Mouse (Mus musculus): ENCODE results near the gene Rwdd2b. TPM values are rescaled to one million over a fixed set of nuclear protein-coding genes. Genes with fewer than 3 reads are reported as not detected.

The Rwdd2b gene
- total RNA-seq, 2 experiments from 2014 or later, result 2.4 to 3.1 TPM

DNA sequence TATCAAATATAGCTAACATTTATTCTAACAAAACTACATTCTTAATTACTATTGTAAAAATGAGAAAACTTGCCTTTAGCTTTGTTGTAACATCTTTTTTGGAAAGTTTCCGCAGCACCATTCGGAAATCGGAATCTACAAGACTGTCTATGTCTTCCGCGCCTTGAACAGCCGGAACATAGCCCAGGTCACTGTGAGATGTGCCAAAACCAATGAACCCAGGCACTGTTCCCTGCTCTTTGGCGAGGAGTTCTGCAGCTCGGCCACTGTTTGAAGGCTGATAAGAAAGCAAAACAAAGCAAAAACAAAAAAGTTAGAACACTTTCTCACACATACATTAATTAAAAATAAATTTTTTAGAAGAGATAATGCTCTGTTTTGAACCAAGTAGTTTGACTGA lies 12.9 kb downstream of the Rwdd2b start:
- DNase-seq (ENCODE audit: low spot score), result no peak

GRCm38 (mm10) chr16:87420662-87421061 lies 19.7 kb downstream of the Rwdd2b start:
- DNase-seq (ENCODE audit: low spot score), result no peak

DNA sequence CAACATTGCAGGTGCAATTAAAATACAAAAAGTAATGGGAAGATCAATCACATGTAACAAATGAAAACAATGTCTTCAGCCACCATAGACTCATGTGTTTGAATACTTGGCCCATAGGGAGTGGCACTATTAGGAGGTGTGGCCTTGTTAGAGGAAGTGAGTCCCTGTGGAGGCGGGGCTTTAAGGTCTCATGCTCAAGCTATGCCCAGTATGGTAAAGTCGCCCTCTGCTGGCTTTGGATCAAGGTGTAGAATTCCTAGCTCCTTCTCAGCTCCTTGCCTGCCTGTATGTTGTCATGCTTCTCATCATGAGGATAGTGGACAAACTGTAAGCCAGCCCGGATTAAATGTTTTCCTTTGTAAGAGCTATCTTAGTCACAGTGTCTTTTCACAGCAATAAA lies 35.4 kb downstream of the Rwdd2b start:
- DNase-seq (ENCODE audit: low spot score), result no peak

GRCm38 (mm10) chr16:87393813-87394548 lies 46.4 kb downstream of the Rwdd2b start:
- DNase-seq (ENCODE audit: low spot score), result peak; percentile 49

DNA sequence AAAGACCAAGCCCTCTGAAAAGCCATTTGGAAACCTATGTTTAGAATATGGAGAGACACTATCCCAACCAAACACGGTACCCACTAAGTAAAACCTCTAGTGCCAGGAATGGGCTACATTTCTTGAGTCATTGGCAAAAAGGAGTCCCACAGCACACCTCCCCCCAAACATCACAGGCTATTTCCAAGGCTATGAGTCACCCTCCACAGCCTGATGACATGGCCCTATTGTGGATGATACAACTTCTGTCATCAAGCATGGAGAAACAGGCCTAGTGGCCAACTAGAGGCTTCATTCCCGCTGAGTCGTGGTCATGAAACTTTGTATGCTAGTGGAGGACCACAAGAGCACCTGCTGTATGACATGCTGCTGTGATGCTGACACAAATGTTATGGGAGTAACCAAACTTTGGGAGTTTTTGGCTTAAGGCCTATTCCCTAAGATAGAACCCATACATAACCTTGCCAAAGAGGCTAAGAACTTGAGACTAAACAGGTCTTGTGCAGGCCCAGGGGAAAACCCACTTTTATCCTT lies 52.9 kb downstream of the Rwdd2b start:
- DNase-seq (ENCODE audit: low spot score), result no peak

DNA sequence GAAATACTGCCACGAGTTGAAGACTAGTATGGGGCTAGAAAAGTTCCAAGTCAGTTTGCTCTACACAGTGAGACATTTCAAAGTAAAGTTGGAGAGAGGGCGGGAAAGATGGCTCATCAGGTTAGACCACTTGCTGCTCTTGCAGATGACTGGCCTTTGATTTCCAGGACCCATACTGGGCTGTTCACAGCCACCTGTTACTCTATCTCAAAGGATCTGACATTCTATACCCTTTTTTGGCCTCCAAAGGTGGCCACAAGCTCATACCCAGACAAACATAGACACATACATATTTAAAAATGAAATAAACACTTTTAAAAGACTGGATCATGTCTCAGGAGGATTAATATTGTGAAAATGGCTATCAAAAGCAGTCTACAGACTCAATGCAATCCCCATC lies 56.0 kb downstream of the Rwdd2b start:
- no peak for DNase-seq (ENCODE audit: low spot score)

Other genes starting within 250 kb of the Rwdd2b start
- 10 to 100 TPM in 1 of 2 experiments, 1 to 10 TPM in 1; 8.0 to 10.1 TPM for gene N6amt1, start 86.4 kb downstream of the Rwdd2b start, total RNA-seq (2021)
- 10 to 100 TPM; 27.3 to 28.4 TPM for gene Ltn1, start 8.0 kb downstream of the Rwdd2b start, total RNA-seq (2021)
- 10 to 100 TPM; 50.1 to 54.6 TPM for gene Usp16, start 14.1 kb upstream of the Rwdd2b start, total RNA-seq (2021)
- gene Cct8, start 55.3 kb upstream of the Rwdd2b start, total RNA-seq (2021), result 100 to 1,000 TPM in 1 of 2 experiments, 10 to 100 TPM in 1; 98.3 to 113 TPM
- gene Map3k7cl, start 112.8 kb upstream of the Rwdd2b start, total RNA-seq (2021), result 10 to 100 TPM in 1 of 2 experiments, 1 to 10 TPM in 1; 8.2 to 11.4 TPM

Measured in gastrocnemius, adult 18-20 months (tissue).